Mouse (Mus musculus) layer of hippocampus, postnatal 10 days (tissue): ENCODE measurements around the gene Ttc19. TPM values are rescaled to one million over a fixed set of nuclear protein-coding genes. Genes with fewer than 3 reads are reported as not detected.
"Not testable (repeated sequence)": the region's sequence is repeated elsewhere in the genome, so short reads cannot be mapped to it uniquely, and the experiment has no call there.

Experiments used
- DNase-seq, 2 experiments: peaks; one replicate each; pipeline ENCODE4 v3.0.0; 2021; ENCODE audit warnings: low spot score in 2 of 2
- total RNA-seq, 2 experiments: library from RNA; stranded (reverse); gene quantifications; 2 replicates each; pipeline ENCODE4 v1.2.3; 2021

Gene Ttc19
- total RNA-seq, 2 experiments from 2014 or later, result 73.9 to 86.6 TPM

- peak in 1 of 2 experiments; percentile 62 for DNase-seq
Observed at GRCm38 (mm10) chr11:62281601-62281997, 326 bp downstream of the Ttc19 start.

DNA sequence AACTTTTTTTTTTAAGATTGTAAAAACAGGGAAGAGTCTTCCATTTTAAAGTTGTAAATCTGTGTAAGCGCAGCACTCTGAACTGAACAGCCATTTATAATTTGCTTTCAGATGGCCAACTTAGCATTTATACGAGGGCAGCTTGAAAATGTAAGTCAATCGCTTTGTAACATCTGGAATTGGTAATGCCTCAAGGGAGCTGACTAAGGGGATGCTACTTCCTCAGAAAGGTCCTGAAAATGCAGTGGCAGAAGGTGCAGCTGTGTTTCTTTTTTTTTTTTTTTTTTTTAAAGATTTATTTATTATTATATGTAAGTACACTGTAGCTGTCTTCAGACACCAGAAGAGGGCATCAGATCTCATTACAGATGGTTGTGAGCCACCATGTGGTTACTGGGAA is 2.7 kb downstream of the Ttc19 start:
- not testable (repeated sequence) for DNase-seq

DNA sequence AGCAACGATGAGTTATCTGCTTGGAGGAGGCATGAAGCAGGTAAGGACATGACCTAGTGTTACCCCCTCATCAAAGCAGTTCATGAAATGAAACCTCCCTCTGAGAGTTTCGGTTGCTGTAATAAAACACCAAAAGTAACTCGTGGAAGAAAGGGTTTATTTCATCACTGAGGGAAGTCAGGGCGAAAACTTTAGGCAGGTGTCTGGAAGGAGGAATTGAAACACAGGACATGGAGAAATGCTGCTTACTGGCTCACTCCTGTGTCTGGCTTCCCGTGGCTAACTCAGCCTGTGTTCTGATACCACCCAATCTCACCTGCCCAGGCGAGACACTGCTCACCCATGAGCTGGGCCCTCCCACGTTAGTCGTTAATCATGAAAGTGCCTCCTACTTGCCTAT is 3.7 kb downstream of the Ttc19 start:
- no peak for DNase-seq

GRCm38 (mm10) chr11:62287700-62288099 is 6.4 kb downstream of the Ttc19 start:
- DNase-seq, result no peak

- no peak for DNase-seq
Observed at GRCm38 (mm10) chr11:62294121-62294520, 12.8 kb downstream of the Ttc19 start.

- DNase-seq, result no peak
Observed at GRCm38 (mm10) chr11:62298883-62299282, 17.6 kb downstream of the Ttc19 start.

GRCm38 (mm10) chr11:62305866-62306265 is 24.6 kb downstream of the Ttc19 start:
- DNase-seq, result no peak

DNA sequence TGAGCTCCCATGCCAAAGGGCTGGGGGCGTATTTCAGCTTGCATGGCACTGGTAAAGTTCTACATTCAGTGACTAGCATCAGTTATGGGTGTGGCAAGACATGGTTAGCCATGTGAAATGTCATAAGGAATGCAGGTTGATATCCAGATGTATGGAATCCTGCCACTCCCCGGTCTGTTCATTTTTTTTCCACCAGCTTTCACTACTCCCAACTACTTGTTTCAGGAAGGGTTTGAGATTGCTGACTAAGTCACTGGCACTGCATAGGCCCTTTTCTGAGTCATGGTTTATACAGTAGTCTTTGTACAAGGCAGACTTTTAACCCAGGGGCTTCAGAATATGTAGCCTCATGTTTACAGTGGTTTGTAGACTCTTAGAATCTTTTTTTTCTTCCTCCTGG is 28.0 kb downstream of the Ttc19 start:
- no peak for DNase-seq

DNA sequence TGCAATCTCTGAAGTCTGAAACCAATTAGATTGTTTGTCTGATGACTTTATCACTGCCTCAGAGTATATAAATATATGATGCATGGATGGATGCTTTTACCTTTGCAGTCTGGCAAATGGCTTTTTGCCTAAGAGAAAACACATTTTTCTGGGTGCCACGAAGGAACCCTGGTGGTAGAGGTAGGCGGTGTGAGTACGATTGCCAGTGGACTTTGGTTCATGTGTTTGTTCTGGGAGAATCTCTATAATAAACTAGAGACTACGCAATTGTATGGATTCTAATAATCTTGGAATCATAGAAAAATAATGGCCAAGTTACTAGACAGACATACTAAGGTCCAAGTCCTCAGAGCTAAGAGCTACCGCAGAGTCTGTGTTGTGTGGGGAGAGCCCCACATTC is 33.7 kb downstream of the Ttc19 start:
- no peak for DNase-seq

- peak; percentile 49 to 56 for DNase-seq
Observed at GRCm38 (mm10) chr11:62317746-62318145, 36.5 kb downstream of the Ttc19 start.

- DNase-seq, result no peak
Observed at GRCm38 (mm10) chr11:62320097-62320496, 38.8 kb downstream of the Ttc19 start.

GRCm38 (mm10) chr11:62323659-62324058 is 42.4 kb downstream of the Ttc19 start:
- DNase-seq, result no peak

DNA sequence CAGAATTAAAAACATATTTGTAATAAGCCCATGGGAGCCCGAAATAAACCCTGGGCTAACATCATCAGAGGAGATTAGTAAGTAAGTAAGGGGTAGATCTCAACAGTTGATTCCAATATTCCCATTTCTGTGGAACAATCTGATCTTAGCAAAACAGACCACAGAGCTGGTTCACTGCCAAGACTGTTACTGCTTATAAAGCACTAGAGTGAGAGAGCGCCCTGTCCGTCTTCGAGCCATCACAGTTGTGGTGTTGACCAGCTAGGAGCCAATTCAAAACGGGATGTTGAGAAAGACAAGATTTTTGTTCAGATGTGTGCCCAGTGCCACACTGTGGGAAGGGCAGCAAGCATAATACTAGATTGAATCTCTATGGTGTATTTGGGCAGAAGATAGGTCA is 49.9 kb downstream of the Ttc19 start:
- DNase-seq, result no peak

GRCm38 (mm10) chr11:62332228-62332627 is 51.0 kb downstream of the Ttc19 start:
- no peak for DNase-seq

DNA sequence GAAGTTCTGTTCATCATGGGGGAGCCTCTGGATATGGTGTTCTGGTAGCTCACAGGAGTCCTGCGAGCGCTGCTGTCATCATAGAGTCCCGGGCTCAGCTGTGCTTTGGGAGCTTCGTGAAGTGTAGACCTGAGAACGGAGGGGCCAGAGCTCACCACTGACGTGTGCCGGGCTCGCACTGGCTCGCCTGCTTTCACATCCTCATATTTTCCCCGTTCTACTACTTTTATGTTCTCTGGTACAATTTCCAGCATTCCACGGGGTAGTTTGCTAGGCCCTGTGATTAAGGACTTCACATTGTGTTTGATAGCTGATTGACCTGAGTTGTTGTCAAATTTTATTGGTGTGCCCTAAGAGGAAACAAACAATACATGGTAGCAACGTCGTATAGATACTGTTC is 61.7 kb downstream of the Ttc19 start:
- no peak for DNase-seq

DNA sequence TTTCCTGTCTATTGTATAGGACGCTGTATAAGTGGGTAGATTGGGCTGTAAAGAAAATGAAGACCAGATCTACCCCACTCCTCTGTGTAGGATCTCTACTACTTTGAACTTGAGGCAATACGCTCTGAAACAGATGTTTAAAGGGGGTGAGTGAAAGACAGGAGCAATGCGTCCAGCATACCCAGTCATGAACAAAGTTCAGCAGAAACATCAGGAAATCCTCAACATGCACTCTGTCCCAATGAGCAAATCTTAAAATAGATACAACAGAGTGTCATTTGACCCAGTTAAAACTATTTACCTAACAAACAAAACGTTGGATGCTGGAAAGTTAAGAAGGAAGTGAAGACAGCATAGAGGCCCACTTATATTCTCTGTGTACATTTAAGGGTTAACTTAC is 70.7 kb downstream of the Ttc19 start:
- no peak for DNase-seq

DNA sequence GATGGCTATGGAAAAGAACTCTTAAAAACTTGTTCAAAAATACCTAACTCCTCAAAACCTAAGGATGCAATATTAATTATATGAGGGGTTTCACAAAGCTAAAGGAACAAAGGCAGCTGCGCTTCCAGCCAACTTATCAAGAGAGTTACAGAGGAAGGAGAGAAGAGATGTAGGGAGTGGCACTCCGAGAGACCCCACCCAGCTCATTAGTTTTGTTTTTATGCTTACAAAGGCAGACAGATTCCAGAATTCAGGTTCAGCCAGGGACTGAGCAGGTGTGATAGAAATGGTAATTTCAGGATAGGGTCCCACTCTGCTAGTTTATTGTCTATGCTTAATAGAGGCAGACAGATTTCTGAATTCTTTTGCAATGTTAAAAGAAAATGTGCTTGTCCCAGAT is 73.9 kb downstream of the Ttc19 start:
- DNase-seq, result no peak

DNA sequence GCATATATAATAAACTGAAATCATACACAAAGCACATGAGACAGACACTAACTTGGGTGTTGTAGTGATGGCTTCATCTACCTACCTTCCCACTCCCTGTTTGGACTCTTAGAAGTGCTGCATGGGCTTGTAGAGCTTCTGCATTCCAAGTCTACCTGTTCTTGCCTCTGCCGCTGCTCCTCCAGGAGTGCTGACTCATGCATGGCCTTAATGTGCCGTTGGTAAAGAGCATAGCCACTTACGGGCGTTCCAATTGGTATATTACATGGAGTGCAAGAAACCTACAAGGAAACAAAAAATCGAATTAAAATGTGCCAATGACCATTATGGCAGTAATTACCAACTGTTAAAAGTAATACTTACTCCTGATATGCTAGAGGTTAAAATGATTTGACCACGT is 85.6 kb downstream of the Ttc19 start:
- DNase-seq, result no peak

GRCm38 (mm10) chr11:62369924-62370323 is 88.7 kb downstream of the Ttc19 start:
- DNase-seq, result no peak

GRCm38 (mm10) chr11:62371776-62372175 is 90.5 kb downstream of the Ttc19 start:
- no peak for DNase-seq

GRCm38 (mm10) chr11:62377202-62377851 is 96.1 kb downstream of the Ttc19 start:
- not testable (repeated sequence) for DNase-seq
